Mouse (Mus musculus): ENCODE results near the gene Exoc2. TPM values are rescaled to one million over a fixed set of nuclear protein-coding genes. Genes with fewer than 3 reads are reported as not detected.

The Exoc2 gene
- polyA plus RNA-seq, 1 experiment from 2014 or later = 28.0 TPM

DNA sequence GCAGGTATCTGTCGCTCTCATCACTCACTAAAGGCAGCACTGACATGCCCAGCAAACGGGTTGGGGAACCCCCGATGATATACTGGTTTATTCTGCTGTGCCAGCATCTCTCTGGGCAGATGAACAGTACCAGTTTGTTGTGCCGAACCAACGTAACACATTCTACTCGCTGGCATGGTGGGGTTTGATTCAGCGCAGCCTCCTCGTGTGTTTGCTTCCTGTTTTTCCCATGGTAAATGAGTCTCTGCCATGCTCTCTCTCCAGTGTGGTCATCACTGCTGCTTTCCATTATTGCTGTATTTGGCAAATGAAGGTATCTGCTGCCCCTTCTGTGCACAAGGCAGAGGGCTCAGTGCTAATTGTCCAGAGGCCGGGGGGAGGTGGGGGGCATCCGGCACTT lies 15.8 kb upstream of the Exoc2 start:
- Histone ChIP-seq H3K36me3 (no peaks in the 10 kb centered on the region), H3K4me3 (no peak overlapping the region), H3K4me1 (peaks cover 13% of the 10 kb centered on the region), H3K9me3 (no peaks in the 10 kb centered on the region), H3K27me3 (peaks cover 11% of the 10 kb centered on the region), H3K27ac (no peak overlapping the region), H3K4me2 (no peak overlapping the region), H3K9ac (no peak overlapping the region)
- WGBS = 82% methylated on average over 10 of the region's 10 CpGs
- no peak for ATAC-seq (ENCODE audit: insufficient number of reproducible peaks, low FRiP score, low TSS enrichment, low read depth)

DNA sequence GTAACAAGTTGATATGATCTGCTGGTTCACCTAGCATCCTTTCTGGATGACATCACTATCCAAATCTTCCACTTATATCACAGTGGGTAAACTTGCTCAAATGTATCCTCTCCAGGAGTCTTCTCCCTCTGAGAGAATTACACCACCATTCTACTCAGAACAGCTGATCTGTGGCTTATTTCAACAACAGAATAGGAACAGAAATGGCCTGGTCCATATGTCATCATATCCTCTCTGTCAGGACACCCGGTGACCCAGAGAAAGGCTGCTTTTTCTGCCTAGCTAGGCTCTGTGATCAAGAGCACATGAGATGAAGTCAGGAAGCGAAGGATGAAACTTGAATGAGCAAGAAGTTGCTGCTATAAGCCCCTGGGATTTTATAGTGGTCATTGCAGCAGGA lies 13.8 kb upstream of the Exoc2 start:
- Histone ChIP-seq H3K4me3 (no peak overlapping the region), H3K36me3 (no peaks in the 10 kb centered on the region), H3K9ac (no peak overlapping the region), H3K4me2 (no peak overlapping the region), H3K27me3 (peaks cover 11% of the 10 kb centered on the region), H3K27ac (no peak overlapping the region), H3K9me3 (no peaks in the 10 kb centered on the region), H3K4me1 (peaks cover 13% of the 10 kb centered on the region)
- no peak for ATAC-seq (ENCODE audit: insufficient number of reproducible peaks, low FRiP score, low TSS enrichment, low read depth)
- WGBS = 84% methylated on average over 2 of the region's 2 CpGs

DNA sequence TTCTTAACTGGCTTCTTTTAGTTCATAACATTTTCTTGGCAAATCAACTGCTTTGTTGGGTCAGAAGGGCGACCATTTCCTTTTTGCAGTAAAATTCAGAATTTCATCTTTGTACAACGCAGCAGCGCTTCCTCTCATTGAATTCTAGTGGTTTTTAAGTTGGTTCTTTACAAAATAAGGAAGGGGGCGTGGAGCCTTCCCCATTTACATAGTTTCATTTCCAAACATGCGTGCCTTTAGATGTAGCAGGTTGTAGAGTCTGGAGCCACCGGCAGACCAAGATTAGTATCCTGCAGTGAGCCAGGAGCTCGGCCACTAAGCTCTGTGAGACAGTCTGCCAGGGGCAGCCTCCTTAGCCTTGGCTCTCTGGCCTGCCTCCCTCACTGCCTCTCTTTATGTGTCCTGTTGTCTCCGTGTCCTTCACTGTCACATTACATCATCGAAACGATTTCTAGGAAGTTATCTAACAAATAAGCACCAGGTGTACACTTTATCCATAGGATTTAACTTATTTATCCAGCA lies 13.1 kb upstream of the Exoc2 start:
- Histone ChIP-seq H3K27ac (no peak overlapping the region), H3K9me3 (no peaks in the 10 kb centered on the region), H3K27me3 (peaks cover 11% of the 10 kb centered on the region), H3K4me2 (no peak overlapping the region), H3K36me3 (no peaks in the 10 kb centered on the region), H3K4me3 (no peak overlapping the region), H3K4me1 (peaks cover 13% of the 10 kb centered on the region), H3K9ac (no peak overlapping the region)
- WGBS = 62% methylated on average over 10 of the region's 10 CpGs
- ATAC-seq (ENCODE audit: insufficient number of reproducible peaks, low FRiP score, low TSS enrichment, low read depth) = no peak

DNA sequence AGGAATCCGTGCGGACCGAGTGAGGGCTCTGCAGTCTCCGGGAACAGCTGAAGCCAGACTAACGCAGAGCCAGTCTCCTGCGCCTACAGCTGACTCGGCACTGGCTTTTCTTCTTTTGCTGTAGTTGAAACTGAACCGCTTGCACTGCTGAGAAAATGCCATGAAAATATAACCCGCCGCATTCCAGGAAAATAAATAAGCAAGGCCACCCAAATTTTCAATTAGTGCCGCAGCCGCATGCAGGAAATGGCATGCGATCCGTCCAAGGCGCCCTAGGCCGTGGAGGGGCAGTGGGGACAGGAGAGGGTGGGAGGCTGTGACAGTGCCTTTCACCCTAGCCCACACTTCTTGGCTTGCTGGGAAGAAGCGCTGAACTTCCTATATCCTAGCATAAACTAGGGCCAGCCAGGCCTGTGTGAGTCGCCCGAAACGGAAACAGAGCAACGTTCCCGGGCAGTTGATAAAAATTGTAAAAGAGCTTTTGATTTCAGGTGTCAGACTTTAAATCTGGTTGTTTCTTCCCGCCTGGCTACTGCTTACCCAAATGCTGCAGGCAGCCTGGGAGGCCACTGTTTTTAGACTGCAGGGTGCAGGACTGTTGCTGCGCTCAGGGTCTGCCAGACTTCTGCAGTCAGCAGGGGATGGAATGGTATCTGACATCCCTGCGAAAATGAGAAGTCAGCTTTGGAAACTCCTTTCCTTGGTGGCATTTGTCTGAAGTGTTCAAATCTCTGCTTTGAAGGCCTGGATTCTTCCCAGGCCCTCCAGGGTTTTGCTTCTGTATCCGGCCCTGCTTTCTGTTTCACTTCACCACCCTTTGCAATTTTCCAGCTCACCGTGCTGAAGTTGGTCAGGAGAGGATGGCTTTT lies 11.9 kb upstream of the Exoc2 start:
- H3K27ac ChIP-seq = peak overlapping the region; percentile 47
- 0 out of 2 replicates have a peak overlapping the region, but pooled peaks have one; percentile 10 for H3K9ac ChIP-seq
- 0 out of 2 replicates have a peak, but pooled peaks have one; percentile 30 for ATAC-seq (ENCODE audit: insufficient number of reproducible peaks, low FRiP score, low TSS enrichment, low read depth)
- H3K4me1 ChIP-seq = peaks cover 13% of the 10 kb centered on the region
- 15% methylated on average over 27 of the region's 27 CpGs for WGBS
- H3K9me3 ChIP-seq = no peaks in the 10 kb centered on the region
- H3K4me3 ChIP-seq = peak overlapping the region; percentile 34
- H3K4me2 ChIP-seq = peak overlapping the region; percentile 64
- H3K36me3 ChIP-seq = no peaks in the 10 kb centered on the region
- H3K27me3 ChIP-seq = peaks cover 4% of the 10 kb centered on the region; the same call in 1 of the 2 replicates

DNA sequence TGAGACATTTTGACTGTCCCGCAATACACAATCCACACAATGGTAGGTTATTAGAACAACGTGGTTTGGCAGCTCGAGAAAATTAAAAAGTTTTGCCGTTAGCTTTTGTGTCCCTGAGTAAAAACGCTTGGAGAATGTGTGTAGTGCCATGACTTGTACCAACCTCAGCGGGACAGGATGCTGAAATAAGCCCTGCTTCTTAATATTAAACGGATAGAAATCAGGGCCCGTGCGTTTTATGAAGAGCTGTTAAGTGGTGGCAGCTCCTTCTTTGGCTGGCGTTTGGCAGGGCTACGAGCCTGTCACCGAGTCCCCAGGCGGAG lies 11.3 kb upstream of the Exoc2 start:
- Histone ChIP-seq H3K4me3 (peak overlapping the region; percentile 34), H3K9me3 (no peaks in the 10 kb centered on the region), H3K27ac (peak overlapping the region; percentile 47), H3K36me3 (no peaks in the 10 kb centered on the region), H3K4me1 (peaks cover 13% of the 10 kb centered on the region), H3K27me3 (peaks cover 4% of the 10 kb centered on the region; the same call in 1 of the 2 replicates), H3K4me2 (peak overlapping the region; percentile 64), H3K9ac (0 out of 2 replicates have a peak overlapping the region, but pooled peaks have one; percentile 10)
- WGBS = 10% methylated on average over 13 of the region's 13 CpGs
- 0 out of 2 replicates have a peak, but pooled peaks have one; percentile 4 for ATAC-seq (ENCODE audit: insufficient number of reproducible peaks, low FRiP score, low TSS enrichment, low read depth)

DNA sequence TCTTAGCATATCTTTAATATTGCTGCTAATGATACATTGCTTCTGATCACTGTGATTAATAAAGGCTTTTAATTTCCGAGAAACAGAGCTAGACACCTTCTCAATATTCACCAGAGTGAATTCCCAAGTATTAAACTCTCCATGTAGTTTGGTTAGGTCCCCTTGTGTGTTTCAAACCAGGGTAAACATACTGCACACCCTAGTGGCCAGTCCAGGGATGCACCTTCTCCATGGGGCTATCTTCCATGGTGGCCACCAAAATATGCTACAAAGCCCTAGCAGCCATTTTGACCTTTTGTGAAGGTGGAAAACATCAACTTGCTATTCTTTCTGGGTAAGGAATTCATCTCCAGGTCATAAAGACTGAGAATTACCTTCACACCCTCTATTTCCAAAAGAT lies 7.8 kb upstream of the Exoc2 start:
- H3K9me3 ChIP-seq = no peaks in the 10 kb centered on the region
- peaks cover 13% of the 10 kb centered on the region for H3K4me1 ChIP-seq
- 67% methylated on average over 1 of the region's 1 CpGs for WGBS
- H3K27me3 ChIP-seq = peaks cover 2% of the 10 kb centered on the region; the same call in 1 of the 2 replicates
- no peak overlapping the region for H3K27ac ChIP-seq
- H3K4me3 ChIP-seq = no peak overlapping the region
- H3K4me2 ChIP-seq = no peak overlapping the region
- ATAC-seq (ENCODE audit: insufficient number of reproducible peaks, low FRiP score, low TSS enrichment, low read depth) = no peak
- no peak overlapping the region for H3K9ac ChIP-seq
- H3K36me3 ChIP-seq = no peaks in the 10 kb centered on the region

DNA sequence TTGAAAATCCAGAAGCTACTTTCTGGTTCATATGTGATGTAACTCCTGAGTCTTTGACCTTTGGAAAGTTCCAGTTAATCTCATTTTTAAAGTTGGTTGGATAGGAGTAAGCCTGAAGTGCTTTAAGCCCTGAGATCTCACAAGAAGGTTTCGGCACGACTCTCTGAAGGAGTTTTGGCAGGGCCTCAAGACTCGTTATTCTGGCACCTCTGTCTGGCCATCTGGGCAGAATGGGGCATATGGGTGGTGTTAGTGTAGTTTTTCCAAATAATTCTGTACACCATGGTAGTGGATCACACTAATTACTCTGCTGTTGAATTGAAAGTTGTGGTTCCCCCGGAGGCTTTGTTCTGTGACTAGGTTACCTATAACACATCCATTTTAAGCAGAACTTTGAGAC lies 4.3 kb upstream of the Exoc2 start:
- Histone ChIP-seq H3K27me3 (no peaks in the 10 kb centered on the region), H3K4me1 (peaks cover 4% of the 10 kb centered on the region), H3K36me3 (no peaks in the 10 kb centered on the region), H3K4me3 (no peak overlapping the region), H3K27ac (no peak overlapping the region), H3K9me3 (no peaks in the 10 kb centered on the region), H3K9ac (no peak overlapping the region), H3K4me2 (no peak overlapping the region)
- ATAC-seq (ENCODE audit: insufficient number of reproducible peaks, low FRiP score, low TSS enrichment, low read depth) = no peak
- 40% methylated on average over 4 of the region's 4 CpGs for WGBS

DNA sequence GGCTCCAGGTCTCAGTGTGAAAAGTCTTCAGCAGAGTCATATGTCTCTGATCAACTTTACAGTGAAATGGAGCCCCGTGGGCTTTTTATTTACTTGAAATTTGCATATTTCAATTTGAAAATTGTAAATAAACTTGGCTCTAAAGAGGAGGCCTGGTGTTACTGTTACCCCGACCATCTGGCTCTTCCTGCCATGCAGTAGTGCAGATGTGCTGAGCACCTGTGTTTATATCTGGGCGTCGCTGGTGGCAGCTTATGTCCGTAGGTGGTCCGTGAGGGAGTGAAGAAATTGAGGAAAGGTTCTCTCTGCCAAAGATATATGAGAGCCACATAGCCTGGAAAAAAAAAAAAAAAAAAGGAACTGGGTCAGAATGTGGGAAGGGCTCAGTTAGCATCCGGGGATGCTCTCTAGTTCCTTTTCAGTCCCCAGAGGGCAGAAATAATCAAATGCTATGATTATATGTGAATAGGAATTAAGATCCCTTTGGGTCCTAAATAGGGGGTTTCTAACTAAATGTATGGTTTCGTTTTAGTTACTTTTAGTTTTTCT lies 2.7 kb upstream of the Exoc2 start:
- H3K9me3 ChIP-seq = no peaks in the 10 kb centered on the region
- no peak overlapping the region for H3K27ac ChIP-seq
- H3K4me3 ChIP-seq = no peak overlapping the region
- no peak for ATAC-seq (ENCODE audit: insufficient number of reproducible peaks, low FRiP score, low TSS enrichment, low read depth)
- H3K9ac ChIP-seq = no peak overlapping the region
- H3K4me1 ChIP-seq = peaks cover 9% of the 10 kb centered on the region
- H3K36me3 ChIP-seq = no peaks in the 10 kb centered on the region
- 40% methylated on average over 8 of the region's 8 CpGs for WGBS
- no peak overlapping the region for H3K4me2 ChIP-seq
- no peaks in the 10 kb centered on the region for H3K27me3 ChIP-seq

DNA sequence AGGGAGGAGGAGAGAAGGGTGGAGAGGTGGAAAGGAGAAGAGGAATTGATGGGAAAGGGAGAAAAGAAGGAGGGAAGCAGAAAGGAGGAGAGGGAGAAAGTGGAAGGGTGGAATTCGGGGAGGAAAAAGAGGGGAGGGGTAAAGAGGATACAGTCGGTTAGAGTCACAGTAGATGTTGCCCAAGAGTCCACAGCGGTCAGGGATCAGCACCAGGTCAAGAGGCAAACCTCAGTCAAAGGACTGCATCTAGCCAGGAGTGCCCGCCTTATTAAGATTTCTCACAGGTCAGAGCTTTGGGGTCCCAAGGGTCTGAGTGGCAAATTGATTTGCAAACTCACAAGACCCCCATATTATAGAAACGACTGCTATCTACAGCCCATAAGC lies 346 bp upstream of the Exoc2 start:
- H3K36me3 ChIP-seq = no peaks in the 10 kb centered on the region
- no peak overlapping the region for H3K27ac ChIP-seq
- 0 out of 2 replicates have a peak overlapping the region, but pooled peaks have one; percentile 84 for H3K9ac ChIP-seq
- no peak for ATAC-seq (ENCODE audit: insufficient number of reproducible peaks, low FRiP score, low TSS enrichment, low read depth)
- WGBS = 27% methylated on average over 5 of the region's 5 CpGs
- peak overlapping the region; percentile 45 for H3K4me2 ChIP-seq
- peaks cover 9% of the 10 kb centered on the region for H3K4me1 ChIP-seq
- H3K9me3 ChIP-seq = no peaks in the 10 kb centered on the region
- H3K4me3 ChIP-seq = peak overlapping the region; percentile 95
- H3K27me3 ChIP-seq = no peaks in the 10 kb centered on the region

DNA sequence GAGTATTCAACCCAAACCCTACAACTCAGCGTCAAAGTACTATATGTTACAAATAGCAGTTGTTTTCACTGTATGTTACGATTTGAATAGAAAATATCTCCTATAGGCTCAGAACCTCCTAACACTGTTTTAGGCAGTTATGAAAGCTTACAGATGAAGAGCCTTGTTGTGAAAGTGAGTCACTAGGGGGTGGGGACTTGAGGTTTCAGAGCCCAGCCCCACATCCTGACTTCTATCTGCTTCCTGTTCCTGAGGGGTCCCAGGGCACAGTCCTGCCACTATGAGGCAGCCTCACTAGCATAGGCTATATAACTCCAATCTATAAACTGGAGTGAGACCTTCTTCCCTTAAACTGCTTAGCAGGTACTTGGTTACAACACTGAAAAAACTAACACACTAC lies 1.8 kb downstream of the Exoc2 start:
- Histone ChIP-seq H3K27me3 (no peaks in the 10 kb centered on the region), H3K4me3 (no peak overlapping the region), H3K27ac (no peak overlapping the region), H3K9me3 (no peaks in the 10 kb centered on the region), H3K4me2 (no peak overlapping the region), H3K36me3 (no peaks in the 10 kb centered on the region), H3K9ac (no peak overlapping the region), H3K4me1 (peaks cover 11% of the 10 kb centered on the region)
- no peak for ATAC-seq (ENCODE audit: insufficient number of reproducible peaks, low FRiP score, low TSS enrichment, low read depth)
- 85% methylated on average over 2 of the region's 2 CpGs for WGBS

DNA sequence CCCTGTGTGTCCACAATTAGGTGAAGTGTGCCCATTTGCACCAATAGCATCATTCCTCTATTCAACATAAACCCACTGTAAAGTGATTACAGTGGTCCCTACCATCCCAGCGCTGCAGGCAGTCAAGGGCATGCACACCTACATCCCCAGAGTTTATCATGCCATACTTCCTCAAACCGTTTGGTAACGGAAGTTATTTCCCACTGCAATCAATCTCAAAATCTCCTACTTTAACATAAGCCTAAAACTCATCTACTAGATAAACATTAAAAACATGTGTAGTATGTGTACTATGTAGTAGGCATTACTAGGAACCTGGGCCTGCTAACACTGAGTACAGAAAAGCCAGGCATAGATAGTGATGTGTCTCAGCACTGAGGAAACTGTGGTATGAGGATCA lies 2.8 kb downstream of the Exoc2 start:
- Histone ChIP-seq H3K4me3 (no peak overlapping the region), H3K27me3 (no peaks in the 10 kb centered on the region), H3K27ac (no peak overlapping the region), H3K4me1 (peaks cover 18% of the 10 kb centered on the region), H3K9me3 (no peaks in the 10 kb centered on the region), H3K36me3 (no peaks in the 10 kb centered on the region), H3K9ac (no peak overlapping the region), H3K4me2 (no peak overlapping the region)
- no peak for ATAC-seq (ENCODE audit: insufficient number of reproducible peaks, low FRiP score, low TSS enrichment, low read depth)
- WGBS = 88% methylated on average over 3 of the region's 3 CpGs

DNA sequence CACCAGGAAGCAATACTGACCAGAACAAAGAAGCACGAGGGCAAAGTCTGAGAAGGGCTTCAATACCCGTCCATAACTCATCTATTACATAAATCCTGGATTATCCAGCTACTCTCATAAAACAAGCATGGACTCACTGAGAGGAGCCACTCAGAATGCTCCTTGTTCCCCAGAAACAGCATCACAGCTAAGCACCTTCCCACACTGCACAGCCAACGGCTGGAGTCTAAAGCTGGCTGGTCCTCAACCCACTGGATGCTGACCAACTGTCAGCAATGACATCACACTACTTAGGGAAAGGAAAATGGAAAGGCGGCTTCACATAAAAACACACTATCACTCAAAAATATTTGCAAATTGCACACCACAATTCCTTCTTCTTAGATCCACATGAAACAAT lies 5.6 kb downstream of the Exoc2 start:
- H3K27me3 ChIP-seq = no peaks in the 10 kb centered on the region
- no peaks in the 10 kb centered on the region for H3K36me3 ChIP-seq
- no peak for ATAC-seq (ENCODE audit: insufficient number of reproducible peaks, low FRiP score, low TSS enrichment, low read depth)
- no peak overlapping the region for H3K9ac ChIP-seq
- H3K27ac ChIP-seq = no peak overlapping the region
- H3K4me1 ChIP-seq = peaks cover 13% of the 10 kb centered on the region
- no peaks in the 10 kb centered on the region for H3K9me3 ChIP-seq
- H3K4me2 ChIP-seq = no peak overlapping the region
- 55% methylated on average over 4 of the region's 4 CpGs for WGBS
- H3K4me3 ChIP-seq = no peak overlapping the region
